Mouse (Mus musculus): Measurements from ENCODE around the gene Tfap2a.

Gene Tfap2a

GRCm38 (mm10) chr13:40713241-40713640 lies 24.9 kb downstream of the Tfap2a start:
- CTCF ChIA-PET: no interaction called here

DNA sequence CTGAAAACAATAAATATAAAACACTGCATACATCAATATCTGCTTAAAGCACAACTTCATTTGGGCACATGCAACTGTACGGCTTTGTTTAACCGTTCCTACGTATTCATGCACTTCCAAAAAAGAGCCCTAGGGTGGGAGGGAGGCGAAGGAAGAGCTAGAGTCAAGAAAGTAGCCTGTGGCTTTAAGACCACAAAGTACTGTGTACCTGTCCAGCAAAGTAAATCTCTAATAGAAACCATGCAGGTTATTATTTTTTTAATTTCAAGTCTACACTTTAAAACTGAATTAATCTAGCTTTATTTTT lies 25.7 kb downstream of the Tfap2a start:
- CTCF ChIA-PET: no interaction called here

GRCm38 (mm10) chr13:40711661-40712525 lies 26.3 kb downstream of the Tfap2a start:
- CTCF ChIA-PET: no interaction called here

- CTCF ChIA-PET: no interaction called here
Observed at GRCm38 (mm10) chr13:40710062-40710342, 28.2 kb downstream of the Tfap2a start.

DNA sequence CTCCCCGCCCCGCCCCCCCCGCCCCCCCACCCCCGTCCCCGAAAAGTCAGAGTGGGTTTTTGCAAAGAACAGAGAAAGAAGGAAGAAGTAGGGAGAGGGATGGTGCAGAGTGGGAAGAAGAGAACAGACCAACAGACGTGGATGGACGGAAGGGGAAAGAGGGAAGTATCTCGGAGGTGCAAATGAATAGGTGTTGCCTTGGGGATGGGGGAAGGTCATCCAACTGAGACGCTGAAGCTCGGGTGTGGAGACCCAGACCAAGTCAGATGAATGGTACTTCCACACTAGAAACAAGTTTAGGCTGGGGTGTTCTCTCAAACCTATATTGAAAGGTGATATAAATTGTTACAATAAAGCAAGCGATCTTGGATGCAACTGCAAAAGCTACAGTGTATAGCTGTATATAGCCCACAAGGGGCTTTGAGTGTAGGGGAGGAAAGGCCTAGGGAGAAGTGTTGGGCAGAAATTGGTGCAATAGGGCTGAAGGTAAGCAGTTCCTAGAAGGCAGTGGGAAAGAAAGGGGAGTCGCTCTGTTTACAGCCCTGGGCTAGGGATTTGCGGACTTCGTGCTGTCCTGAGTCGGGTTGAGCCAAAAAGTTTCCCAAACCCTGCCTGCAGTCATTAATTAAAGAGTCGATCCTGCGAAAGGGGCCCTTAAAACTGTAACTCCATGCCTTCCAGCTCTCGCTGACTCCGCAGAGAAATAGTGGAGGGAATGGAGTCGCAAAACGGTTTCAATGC lies 28.7 kb downstream of the Tfap2a start:
- CTCF ChIA-PET: no interaction called here

GRCm38 (mm10) chr13:40708913-40709312 lies 29.3 kb downstream of the Tfap2a start:
- CTCF ChIA-PET: no interaction called here

- CTCF ChIA-PET: no interaction called here
Observed at GRCm38 (mm10) chr13:40708271-40708670, 29.9 kb downstream of the Tfap2a start.

- CTCF ChIA-PET: no interaction called here
Observed at GRCm38 (mm10) chr13:40707646-40708045, 30.5 kb downstream of the Tfap2a start.

- CTCF ChIA-PET: no interaction called here
Observed at GRCm38 (mm10) chr13:40706612-40707011, 31.6 kb downstream of the Tfap2a start.

DNA sequence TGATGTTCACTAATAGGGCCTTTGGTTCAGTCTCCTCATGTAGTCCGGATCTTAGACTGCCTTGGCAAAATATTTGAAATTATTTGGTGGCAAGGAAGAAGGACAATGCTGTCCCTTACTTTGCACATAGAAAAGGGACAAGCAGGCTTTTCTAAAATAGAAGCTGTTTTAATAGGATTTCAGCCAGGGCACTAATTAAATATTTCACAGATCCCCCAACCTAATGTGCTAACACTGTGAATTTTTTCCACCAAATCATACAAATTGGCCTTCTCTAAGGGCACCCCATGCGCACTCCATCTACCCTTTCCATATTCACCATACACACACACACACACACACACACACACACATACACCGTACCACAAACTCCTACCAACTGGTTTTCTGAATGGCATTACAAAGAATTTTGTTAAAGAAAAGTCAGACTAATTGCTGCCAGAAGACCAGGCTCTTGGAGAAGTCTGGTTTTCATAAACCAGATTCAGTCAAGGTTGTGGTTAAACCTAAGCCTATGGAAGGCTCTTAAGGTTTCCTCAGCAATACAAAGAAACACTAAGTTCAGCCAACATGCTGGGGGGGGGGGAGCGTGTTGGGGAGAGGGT lies 32.3 kb downstream of the Tfap2a start:
- CTCF ChIA-PET: no interaction called here

DNA sequence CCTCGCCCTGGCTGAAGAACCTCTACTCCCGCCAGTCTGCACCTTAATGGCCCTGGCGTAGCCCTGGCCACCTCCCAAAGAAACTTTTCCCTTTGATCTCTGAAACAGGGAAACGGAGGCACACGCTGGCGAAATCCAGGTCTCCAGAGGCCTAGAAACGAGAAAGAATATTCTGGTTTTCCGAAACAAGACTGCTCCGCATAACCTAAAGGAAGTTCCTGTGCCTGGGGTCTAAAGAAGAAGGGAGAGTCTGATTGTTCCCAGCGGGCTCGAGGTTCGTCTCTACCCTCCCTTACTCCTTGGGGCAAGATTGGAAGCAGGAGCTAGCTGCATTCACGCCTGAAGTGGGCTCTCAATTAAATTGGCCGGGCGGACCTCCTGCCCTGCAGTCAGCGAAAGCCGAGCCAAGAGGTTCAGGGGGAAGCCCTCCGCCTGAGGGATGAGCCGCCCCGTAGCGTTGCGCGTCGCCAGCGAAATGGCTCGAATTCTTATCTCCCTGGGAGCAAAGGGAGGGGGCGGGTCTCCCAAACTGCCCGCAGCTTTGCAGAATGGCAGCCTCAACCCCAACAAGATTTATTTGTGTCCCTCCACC lies 33.2 kb downstream of the Tfap2a start:
- CTCF ChIA-PET: no interaction called here

GRCm38 (mm10) chr13:40703982-40704501 lies 34.1 kb downstream of the Tfap2a start:
- CTCF ChIA-PET: no interaction called here

DNA sequence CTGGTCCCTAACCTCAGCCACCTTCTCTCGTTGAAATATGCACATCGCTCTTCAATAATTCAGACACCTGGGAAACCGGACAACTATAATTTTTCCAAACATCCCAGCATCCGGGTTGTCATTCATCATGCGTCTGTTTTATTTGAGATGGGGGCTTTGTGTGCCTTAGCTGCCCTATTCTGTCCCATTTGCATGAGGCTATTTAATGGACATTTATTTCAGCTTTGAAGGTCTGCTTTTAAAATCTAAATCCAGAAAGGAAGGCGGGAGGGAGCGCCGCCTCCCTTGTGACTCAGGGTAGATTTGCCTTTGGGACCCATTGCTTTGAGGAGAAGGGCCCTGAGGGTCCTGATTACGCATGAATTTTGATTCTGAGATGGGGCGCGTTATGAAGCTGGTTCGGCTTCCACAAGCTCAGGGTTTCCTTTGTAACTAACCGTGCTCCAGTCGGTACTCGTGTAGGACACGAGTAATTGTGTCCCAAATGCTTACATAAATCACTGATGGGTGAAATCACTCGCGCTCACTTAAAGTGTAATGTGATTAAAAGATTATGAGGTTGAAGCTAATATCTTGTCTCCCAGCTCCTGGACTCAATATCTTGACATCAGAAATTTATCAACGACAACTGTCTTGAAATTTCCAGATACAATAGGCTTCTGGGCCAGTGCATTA lies 34.9 kb downstream of the Tfap2a start:
- CTCF ChIA-PET: no interaction called here

- CTCF ChIA-PET: no interaction called here
Observed at GRCm38 (mm10) chr13:40702361-40703122, 35.6 kb downstream of the Tfap2a start.

DNA sequence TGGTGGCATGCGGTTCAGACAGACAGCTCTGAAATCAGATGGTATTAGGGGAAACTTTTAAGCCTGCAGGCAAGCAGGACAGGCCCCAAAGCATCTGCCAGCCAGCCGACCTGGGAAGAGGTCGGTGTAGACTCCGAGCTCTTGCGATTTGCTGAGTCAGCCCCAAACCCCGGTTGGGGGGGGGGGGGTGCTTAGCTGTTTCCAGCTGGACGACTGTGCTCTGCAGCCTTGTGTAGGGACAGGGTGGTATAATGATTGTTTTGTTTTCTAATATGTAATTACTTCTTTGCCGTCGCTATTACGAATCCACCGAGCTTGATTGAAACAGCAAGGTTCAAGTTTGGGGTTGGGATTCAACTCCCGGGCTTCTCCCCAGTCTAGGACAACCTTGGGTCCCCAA lies 36.5 kb downstream of the Tfap2a start:
- CTCF ChIA-PET: no interaction called here

DNA sequence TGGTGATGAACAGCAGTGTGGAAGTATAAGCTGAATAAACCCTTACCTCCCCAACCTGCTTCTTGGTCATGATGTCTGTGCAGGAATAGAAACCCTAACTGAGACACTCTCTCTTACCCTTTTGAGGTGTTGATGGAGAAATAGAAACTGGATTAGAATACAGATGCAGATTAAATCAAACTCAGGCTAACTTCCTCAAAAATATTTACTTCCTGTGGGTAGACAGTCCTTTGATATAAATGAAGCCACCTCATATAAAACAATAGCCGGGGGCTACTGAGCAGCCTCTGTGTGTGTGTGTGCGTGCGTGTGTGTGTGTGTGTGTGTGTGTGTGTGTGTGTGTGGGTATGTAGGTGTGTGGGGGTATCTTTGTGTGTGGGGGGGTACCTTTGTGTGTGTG lies 52.4 kb downstream of the Tfap2a start:
- CTCF ChIA-PET: no interaction called here

DNA sequence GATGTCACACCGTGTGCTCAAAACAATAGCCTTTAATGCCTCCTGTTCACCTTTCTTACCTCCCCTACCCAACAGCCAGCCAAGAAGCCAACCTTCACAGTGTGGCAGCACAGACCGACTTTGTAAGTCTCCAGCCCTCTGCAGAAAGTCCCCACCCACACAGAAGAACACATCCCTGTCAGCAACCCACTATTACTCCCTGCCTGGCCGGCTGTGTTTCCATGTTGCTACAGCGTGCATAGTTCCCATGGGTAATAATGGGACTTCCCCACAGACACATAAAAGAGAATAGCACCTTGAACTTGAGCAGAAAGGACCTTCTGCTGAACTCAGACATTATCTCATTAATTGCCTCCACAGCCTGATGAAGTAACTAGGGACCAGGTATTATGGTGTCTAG lies 61.4 kb downstream of the Tfap2a start:
- CTCF ChIA-PET: no interaction called here

Measured in spleen, embryonic (tissue).